Comparison of ENCODE assay signal across 17 mouse cellular contexts in the genomic region with DNA sequence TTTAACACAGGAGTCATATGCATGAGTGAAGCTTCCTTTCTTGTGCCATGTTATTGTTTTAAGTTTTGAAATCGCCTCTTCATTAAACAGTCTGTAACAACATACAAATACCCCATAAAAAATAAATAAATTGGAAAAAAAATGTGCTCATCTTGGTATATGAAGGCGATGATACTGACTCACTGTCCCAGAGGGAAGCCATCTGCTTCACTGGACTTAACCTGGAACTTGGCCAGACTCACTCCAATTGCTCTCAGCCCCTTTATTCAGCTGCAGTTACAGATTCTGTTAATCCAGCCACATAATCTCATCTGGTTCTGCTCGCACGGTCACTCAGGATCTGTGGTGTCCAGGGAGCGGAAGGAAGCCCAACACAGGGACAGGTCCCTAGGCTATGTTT.
DNase-seq lines count a peak whose midpoint lies in the region; ATAC-seq and TF ChIP-seq lines count a peak whose summit lies in the region.
"Had no signal": no experiment of that assay in that cellular context is flagged by ENCODE, and none has a peak within 500 bp of the region (broad histone marks: within the 10 kb centered on the region; RNA-seq: fewer than 3 reads in every experiment).

No protein-coding gene starts in this region.

- H3K27ac ChIP-seq in hindbrain, embryonic 15.5 days (replicated peaks) = no peak overlapping the region
- H3K27ac ChIP-seq in hindbrain, embryonic 12.5 days = no peak overlapping the region
- peak overlapping the region; percentile 88 for H3K27ac ChIP-seq in lung, embryonic 16.5 days (ENCODE audit: low read length)
- H3K27ac ChIP-seq: forebrain, embryonic 12.5 days; layer of hippocampus, adult 2 months; limb, embryonic 10.5 days; neural tube, embryonic 12.5 days; stomach, embryonic 15.5 days had no signal

- ATAC-seq in hindbrain, embryonic 15.5 days (ENCODE audit: low FRiP score, low read depth) = 0 out of 2 replicates have a peak, but pooled peaks have one; percentile 15
- no peak for ATAC-seq in hindbrain, embryonic 12.5 days (ENCODE audit: low FRiP score)
- ATAC-seq in lung, embryonic 16.5 days (ENCODE audit: low read depth) = peak; percentile 83

- H3K27me3 ChIP-seq in hindbrain, embryonic 15.5 days = no peaks in the 10 kb centered on the region
- no peaks in the 10 kb centered on the region for H3K27me3 ChIP-seq in hindbrain, embryonic 12.5 days
- no peaks in the 10 kb centered on the region for H3K27me3 ChIP-seq in lung, embryonic 16.5 days (ENCODE audit: control insufficient read depth, insufficient read depth, low read depth, low read length)
- H3K27me3 ChIP-seq: forebrain, embryonic 12.5 days; neural tube, embryonic 12.5 days; stomach, embryonic 15.5 days had no signal

- peaks cover 21% of the 10 kb centered on the region for H3K36me3 ChIP-seq in hindbrain, embryonic 15.5 days
- peaks cover 16% of the 10 kb centered on the region; the same call in 1 of the 2 replicates for H3K36me3 ChIP-seq in hindbrain, embryonic 12.5 days
- peaks cover 8% of the 10 kb centered on the region; the same call in 1 of the 2 replicates for H3K36me3 ChIP-seq in lung, embryonic 16.5 days (ENCODE audit: control insufficient read depth, insufficient read depth, low read length)

- no peak overlapping the region for H3K9ac ChIP-seq in hindbrain, embryonic 15.5 days
- H3K9ac ChIP-seq in hindbrain, embryonic 12.5 days = no peak overlapping the region
- no peak overlapping the region for H3K9ac ChIP-seq in lung, embryonic 16.5 days (ENCODE audit: low read length)
- H3K9ac ChIP-seq: forebrain, embryonic 12.5 days; neural tube, embryonic 12.5 days; stomach, embryonic 15.5 days had no signal

- TF ChIP-seq POLR2A in lung, adult 2 months (IDR thresholded peaks at IDR 0.05; ENCODE audit: borderline replicate concordance, extremely low read depth, low read depth, low read length) = no peak

- H3K4me2 ChIP-seq in hindbrain, embryonic 15.5 days = no peak overlapping the region
- no peak overlapping the region for H3K4me2 ChIP-seq in hindbrain, embryonic 12.5 days (replicated peaks)
- H3K4me2 ChIP-seq in lung, embryonic 16.5 days (ENCODE audit: low read depth, low read length) = no peak overlapping the region
- H3K4me2 ChIP-seq: forebrain, embryonic 12.5 days; heart, embryonic 11.5 days; liver, embryonic 11.5 days; neural tube, embryonic 12.5 days; stomach, embryonic 15.5 days had no signal

- no peaks in the 10 kb centered on the region for H3K4me1 ChIP-seq in hindbrain, embryonic 15.5 days (replicated peaks)
- H3K4me1 ChIP-seq in hindbrain, embryonic 12.5 days = no peaks in the 10 kb centered on the region
- H3K4me1 ChIP-seq in lung, embryonic 16.5 days (replicated peaks; ENCODE audit: control insufficient read depth, insufficient read depth, low read length) = peaks cover 5% of the 10 kb centered on the region; the same call in 1 of the 2 replicates
- H3K4me1 ChIP-seq in lung, adult 2 months (ENCODE audit: control insufficient read depth, insufficient read depth, low read length) = no peaks in the 10 kb centered on the region
- H3K4me1 ChIP-seq: forebrain, embryonic 12.5 days; limb, embryonic 10.5 days; neural tube, embryonic 12.5 days; stomach, embryonic 15.5 days had no signal

- WGBS in hindbrain, embryonic 15.5 days = 86% methylated on average over 5 of the region's 5 CpGs
- WGBS in hindbrain, embryonic 12.5 days = 94% methylated on average over 5 of the region's 5 CpGs
- WGBS in lung, embryonic 16.5 days = 49% methylated on average over 5 of the region's 5 CpGs
- 85% methylated on average over 5 of the region's 5 CpGs for WGBS in lung, adult 2 months

- H3K9me3 ChIP-seq in hindbrain, embryonic 15.5 days = no peaks in the 10 kb centered on the region
- H3K9me3 ChIP-seq in hindbrain, embryonic 12.5 days (replicated peaks) = no peaks in the 10 kb centered on the region
- no peaks in the 10 kb centered on the region for H3K9me3 ChIP-seq in lung, embryonic 16.5 days (ENCODE audit: control insufficient read depth, low read length)
- H3K9me3 ChIP-seq: forebrain, embryonic 12.5 days; limb, embryonic 10.5 days; neural tube, embryonic 12.5 days; stomach, embryonic 15.5 days had no signal

- TF ChIP-seq CTCF in lung, adult 2 months (IDR thresholded peaks at IDR 0.05; ENCODE audit: insufficient read depth, low read length) = no peak

- no peak for DNase-seq in lung, adult 2 months
- DNase-seq in cerebellum, postnatal 36 days = peak; percentile 4 to 15
- peak; percentile 10 for DNase-seq in lung, postnatal 36 days
- DNase-seq in frontal cortex, adult 2 months (ENCODE audit: extremely low spot score in 1 of 2, low spot score in 1 of 2) = no peak
- DNase-seq: heart, postnatal 36 days; right cerebral cortex, postnatal 14 days; thymus, adult 2 months had no signal

- H3K4me3 ChIP-seq in hindbrain, embryonic 15.5 days = no peak overlapping the region
- H3K4me3 ChIP-seq in hindbrain, embryonic 12.5 days = no peak overlapping the region
- no peak overlapping the region for H3K4me3 ChIP-seq in lung, embryonic 16.5 days (ENCODE audit: low read length)
- no peak overlapping the region for H3K4me3 ChIP-seq in lung, adult 2 months (replicated peaks; ENCODE audit: extremely low read depth, low read depth, low read length)
- H3K4me3 ChIP-seq: forebrain, embryonic 12.5 days; layer of hippocampus, adult 2 months; limb, embryonic 10.5 days; neural tube, embryonic 12.5 days; stomach, embryonic 15.5 days had no signal

Comparison
In these comparisons a context has a peak if more than half of its experiments do, and no peak if none do; other contexts are left out.
1. DNase-seq: peak in cerebellum, postnatal 36 days (2 of 2) and lung, postnatal 36 days (single experiment); none in lung, adult 2 months (single experiment) and frontal cortex, adult 2 months (0 of 2).